Mouse (Mus musculus) frontal cortex, adult 2 months (tissue): ENCODE measurements around the gene Gm3543. TPM values are rescaled to one million over a fixed set of nuclear protein-coding genes. Genes with fewer than 3 reads are reported as not detected.
"Not testable (repeated sequence)": the region's sequence is repeated elsewhere in the genome, so short reads cannot be mapped to it uniquely, and the experiment has no call there.

Source experiments
- DNase-seq, 2 experiments: peaks; one replicate each; pipeline ENCODE4 v3.0.0; 2022; ENCODE audit warnings: low spot score in 1 of 2; ENCODE audit errors: extremely low spot score in 1 of 2
- polyA plus RNA-seq: library from polyadenylated mRNA; depleted of rRNA; stranded (reverse); fragments of >200 nt; gene quantifications from 2 replicates; pipeline ENCODE4 v1.2.3, GENCODE M21; 2012; rRNA removed

Gm3543 gene
- polyA plus RNA-seq, result not detected in 2 replicates

DNA sequence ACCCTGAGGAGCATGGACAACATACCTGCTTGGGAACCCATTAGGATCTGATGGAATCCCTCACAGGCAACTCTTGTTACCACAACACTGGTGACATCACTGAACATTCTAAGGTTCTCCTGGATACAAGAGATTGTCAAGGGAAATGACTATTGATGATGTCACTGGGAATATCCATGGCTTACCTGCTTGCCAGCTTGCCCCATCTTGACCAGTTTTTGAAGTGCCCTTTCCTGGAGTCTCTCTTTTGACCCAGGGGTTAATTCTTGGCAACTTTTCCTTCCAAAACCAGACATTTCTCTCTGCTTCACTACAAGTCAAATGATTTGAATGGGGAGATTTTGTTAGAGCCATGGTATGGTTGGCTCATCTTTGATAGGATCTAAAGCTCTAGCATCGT, at the start of gene Gm3543:
Gene Gm3543, minus strand, starts transcription at position 101 of the 400 bp plus-strand sequence.
- not testable (repeated sequence) for DNase-seq

DNA sequence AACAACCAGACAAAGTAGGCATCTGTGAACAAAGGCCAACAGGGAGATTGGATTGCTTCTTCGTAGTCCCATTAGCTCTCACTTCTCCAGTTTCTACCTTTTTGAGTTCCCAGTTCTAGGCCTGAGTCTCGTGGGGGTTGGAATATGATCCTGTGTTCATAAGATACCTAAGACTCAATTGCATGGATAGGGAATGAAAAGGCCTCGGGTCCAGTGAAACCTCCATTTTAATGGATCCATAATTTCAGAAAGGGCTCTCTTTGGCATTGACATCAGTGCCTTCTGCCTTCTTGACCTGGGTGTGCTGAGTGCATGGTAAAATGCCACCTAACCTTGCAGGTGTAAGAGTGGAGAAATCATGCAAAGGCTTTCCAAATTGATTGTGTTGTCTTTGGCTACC, 14.5 kb downstream of the Gm3543 start:
- DNase-seq, result not testable (repeated sequence)

DNA sequence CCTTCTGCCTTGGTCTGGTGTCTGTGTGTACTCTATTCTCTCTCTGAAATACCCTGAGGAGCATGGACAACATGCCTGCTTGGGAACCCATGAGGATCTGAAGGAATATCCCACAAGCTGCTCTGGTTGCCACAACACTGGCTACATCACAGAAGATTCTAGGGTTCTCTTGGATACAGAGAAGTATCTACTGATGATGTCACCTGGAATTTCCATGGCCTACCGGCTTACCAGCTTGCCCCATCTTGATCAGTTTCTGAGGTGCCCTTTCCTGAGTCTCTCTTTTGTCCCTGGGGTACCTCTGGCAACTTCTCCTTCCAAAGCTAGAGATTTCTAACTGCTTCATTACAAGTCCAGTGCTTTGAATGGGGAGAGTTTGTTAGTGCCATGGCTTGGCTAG, 15.3 kb downstream of the Gm3543 start, which contains the start of gene Gm6401:
Gene Gm6401, minus strand, starts transcription at position 101 of the 400 bp plus-strand sequence.
- not testable (repeated sequence) for DNase-seq

DNA sequence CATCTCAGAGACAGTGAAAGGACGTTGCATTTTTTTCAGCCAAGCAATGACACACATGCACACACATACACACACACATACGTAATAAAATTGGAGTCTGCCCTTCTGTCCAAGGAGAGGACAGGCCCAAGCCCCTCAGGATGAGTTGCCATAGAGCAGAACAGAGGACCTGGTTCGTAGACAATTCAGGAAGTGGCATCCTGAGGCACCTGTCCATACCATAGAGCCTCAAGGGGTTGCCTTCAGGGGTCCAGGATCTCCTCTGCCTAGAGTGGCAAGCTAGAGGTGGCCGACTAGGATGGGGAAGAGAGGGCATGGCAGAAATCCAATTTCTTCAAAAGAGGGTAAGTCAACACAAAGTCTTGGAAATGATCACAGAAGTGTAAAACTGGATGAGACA, 19.0 kb downstream of the Gm3543 start:
- not testable (repeated sequence) for DNase-seq

DNA sequence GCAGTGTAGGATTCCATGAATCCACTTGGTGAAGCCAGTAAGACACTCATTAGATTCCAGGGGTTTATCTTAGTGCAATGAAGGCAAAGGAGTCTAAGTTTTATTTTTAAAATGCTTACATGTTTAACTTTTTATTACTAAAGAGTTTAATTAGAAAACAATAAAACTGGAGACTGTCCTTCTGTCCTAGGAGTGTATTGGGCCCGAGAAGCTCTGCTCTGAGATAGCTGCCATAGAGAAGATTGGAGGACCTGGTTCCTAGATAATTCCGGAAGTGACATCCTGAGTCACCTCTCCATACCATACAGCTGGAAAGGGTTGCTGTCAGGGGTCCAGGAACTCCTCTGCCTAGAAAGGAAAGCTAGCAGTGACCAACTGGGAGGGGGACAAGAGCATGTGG, 39.4 kb downstream of the Gm3543 start, which contains the start of gene 1700024B05Rik:
Gene 1700024B05Rik, plus strand, starts transcription at position 301 of the 400 bp plus-strand sequence.
- DNase-seq, result not testable (repeated sequence)

Other genes with a start within 250 kb of the Gm3543 start
- gene Gm7929, start 232.7 kb downstream of the Gm3543 start, polyA plus RNA-seq, result not detected in 2 replicates
- gene Gm47189, start 210.9 kb downstream of the Gm3543 start, polyA plus RNA-seq, result not detected in 2 replicates
- gene Gm7980, start 76.0 kb downstream of the Gm3543 start, polyA plus RNA-seq, result not detected in 2 replicates
- gene 1700049E17Rik1, start 58.4 kb downstream of the Gm3543 start, polyA plus RNA-seq, result not detected in 2 replicates
- 0.08 TPM in 1 of 2 replicates, not detected in the other for gene 1700024B05Rik, start 39.3 kb downstream of the Gm3543 start, polyA plus RNA-seq
- gene Gm6401, start 15.4 kb downstream of the Gm3543 start, polyA plus RNA-seq, result not detected in 2 replicates
- not detected in 2 replicates for gene Gm7951, start 134.0 kb upstream of the Gm3543 start, polyA plus RNA-seq
- not detected in 2 replicates for gene Gm17027, start 179.3 kb upstream of the Gm3543 start, polyA plus RNA-seq
- gene Gm3573, start 207.5 kb upstream of the Gm3543 start, polyA plus RNA-seq, result not detected in 2 replicates